Mouse (Mus musculus): ENCODE data around the gene Acpp.

DNA sequence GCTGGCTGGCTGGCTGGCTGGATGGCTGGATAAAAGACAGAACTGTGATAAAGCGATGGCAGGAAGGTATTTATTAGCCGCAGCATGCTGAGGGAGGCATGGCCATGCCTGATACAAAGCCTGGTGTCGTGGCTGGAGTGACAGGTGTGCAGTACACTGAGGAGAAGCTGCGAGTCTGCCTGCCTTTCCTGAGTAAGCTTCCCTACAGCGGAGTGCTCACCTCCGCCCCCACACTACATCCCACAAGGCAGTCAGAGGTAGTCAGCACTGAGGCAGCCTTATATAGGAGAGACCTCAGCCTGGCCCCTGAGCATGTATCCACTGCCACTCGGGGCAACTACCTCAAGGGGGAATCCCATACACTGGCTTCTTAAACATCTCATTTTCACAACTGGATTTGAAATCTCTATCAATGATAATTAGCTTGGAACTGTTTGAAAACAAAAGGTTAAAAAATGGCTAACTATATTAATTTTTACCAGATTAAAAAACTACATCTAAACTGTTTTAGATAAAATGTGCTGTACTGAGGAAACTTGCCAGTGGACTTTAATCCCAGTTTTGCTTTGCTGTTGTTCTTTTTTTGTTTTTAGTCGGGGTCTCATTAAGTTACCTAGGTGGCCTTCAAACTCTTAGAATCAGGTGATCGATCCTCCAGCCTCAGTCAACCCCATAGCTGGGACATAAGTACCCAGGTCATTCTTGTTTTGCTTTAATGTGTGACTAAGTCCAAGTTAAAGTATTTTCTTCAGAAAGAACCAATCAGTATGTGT lies 83.0 kb downstream of the Acpp start:
- TF ChIP-seq POLR2A (IDR thresholded peaks at IDR 0.05; ENCODE audit: control insufficient read depth, low read depth, low read length) = no peak
- TF ChIP-seq CTCF (IDR thresholded peaks at IDR 0.05; ENCODE audit: control insufficient read depth, insufficient read depth, insufficient replicate concordance, low read depth, low read length) = no peak

All from testis, adult 2 months (tissue).